Mouse (Mus musculus) liver, adult 2 months (tissue): ENCODE measurements around the gene Gkn3.

Experiments
- CTCF ChIP-seq: fragments of 200-500 bp; IDR thresholded peaks from 2 replicates; pipeline ENCODE4 v1.5.1; 2011; ENCODE audit warnings: low read depth, low read length, control low read depth
- POLR2A ChIP-seq: fragments of 200-500 bp; IDR thresholded peaks from 2 replicates; pipeline ENCODE4 v1.6.1; 2011; ENCODE audit warnings: low read length, control low read depth; ENCODE audit not compliant: insufficient read depth; ENCODE audit errors: extremely low read depth

DNA sequence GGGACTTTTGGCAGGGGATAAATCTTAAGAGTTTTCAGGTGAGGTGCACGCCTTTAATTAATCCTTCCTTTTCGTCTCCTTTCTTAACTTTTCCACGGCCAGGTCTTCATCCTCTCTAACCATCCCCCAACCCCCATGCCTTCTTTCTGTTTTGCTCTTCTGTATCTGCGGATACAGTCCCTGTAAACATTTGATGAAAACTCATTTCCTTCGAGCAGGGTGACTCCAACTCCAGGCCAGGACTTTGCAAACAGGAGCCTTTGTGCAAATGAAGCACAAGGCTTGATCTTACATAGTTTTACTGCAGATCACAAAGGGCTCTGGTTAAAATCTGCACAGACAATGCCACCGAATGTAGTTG lies 52.8 kb downstream of the Gkn3 start:
- no peak for TF ChIP-seq CTCF
- TF ChIP-seq POLR2A: no peak
